Mouse (Mus musculus) spleen, adult 2 months (tissue): ENCODE measurements around the gene Fbxo31. TPM values are rescaled to one million over a fixed set of nuclear protein-coding genes. Genes with fewer than 3 reads are reported as not detected.

Experiments
- DNase-seq, 2 experiments: peaks; one replicate each; pipeline versions ENCODE4 v3.0.0 to v3.0.0-alpha.2; 2012 to 2021; ENCODE audit warnings: low spot score in 2 of 2, low read depth in 1 of 2
- H3K27ac ChIP-seq: fragments of 200-500 bp; 2 replicates; pipeline ENCODE4 v1.5.1; 2012; ENCODE audit warnings: low read length, inconsistent platforms; ENCODE audit not compliant: insufficient read depth
- H3K27me3 ChIP-seq: fragments of 200-500 bp; 2 replicates; pipeline ENCODE4 v1.6.1; 2012; ENCODE audit warnings: mild to moderate bottlenecking, moderate library complexity, low read length, inconsistent platforms; ENCODE audit not compliant: control insufficient read depth, insufficient read depth
- H3K36me3 ChIP-seq: fragments of 200-500 bp; 2 replicates; pipeline ENCODE4 v1.6.1; 2012; ENCODE audit warnings: mild to moderate bottlenecking, low read length, inconsistent platforms; ENCODE audit not compliant: control insufficient read depth, insufficient read depth
- H3K4me1 ChIP-seq: fragments of 200-500 bp; 2 replicates; pipeline ENCODE4 v1.6.1; 2011; ENCODE audit warnings: inconsistent platforms; ENCODE audit not compliant: control insufficient read depth, insufficient read depth, insufficient read length
- H3K4me3 ChIP-seq: fragments of 200-500 bp; 2 replicates; pipeline ENCODE4 v1.5.1; 2011; ENCODE audit warnings: mild to moderate bottlenecking, inconsistent platforms; ENCODE audit not compliant: insufficient read depth, insufficient read length; ENCODE audit errors: extremely low read depth
- CTCF ChIP-seq: fragments of 200-500 bp; IDR thresholded peaks from 2 replicates; pipeline ENCODE4 v1.5.1; 2011; ENCODE audit warnings: mild to moderate bottlenecking, inconsistent platforms; ENCODE audit not compliant: insufficient read depth, insufficient read length, insufficient replicate concordance; ENCODE audit errors: extremely low read depth
- POLR2A ChIP-seq: fragments of 200-500 bp; IDR thresholded peaks from 2 replicates; pipeline ENCODE4 v1.6.1; 2011; ENCODE audit warnings: low read depth, low read length, inconsistent platforms
- WGBS: fragments of 180-500 bp; shearing (Covaris S2); methylation state at CpG from one replicate; pipeline ENCODE4 v1.1.7; 2018; 5-methylcytosine and 5-hydroxymethylcytosine counted together
- polyA plus RNA-seq: library from polyadenylated mRNA; depleted of rRNA; stranded (reverse); fragments of >200 nt; gene quantifications from 2 replicates; pipeline ENCODE4 v1.2.3, GENCODE M21; 2012

The Fbxo31 gene
- polyA plus RNA-seq, 1 experiment, result 22.5 TPM

DNA sequence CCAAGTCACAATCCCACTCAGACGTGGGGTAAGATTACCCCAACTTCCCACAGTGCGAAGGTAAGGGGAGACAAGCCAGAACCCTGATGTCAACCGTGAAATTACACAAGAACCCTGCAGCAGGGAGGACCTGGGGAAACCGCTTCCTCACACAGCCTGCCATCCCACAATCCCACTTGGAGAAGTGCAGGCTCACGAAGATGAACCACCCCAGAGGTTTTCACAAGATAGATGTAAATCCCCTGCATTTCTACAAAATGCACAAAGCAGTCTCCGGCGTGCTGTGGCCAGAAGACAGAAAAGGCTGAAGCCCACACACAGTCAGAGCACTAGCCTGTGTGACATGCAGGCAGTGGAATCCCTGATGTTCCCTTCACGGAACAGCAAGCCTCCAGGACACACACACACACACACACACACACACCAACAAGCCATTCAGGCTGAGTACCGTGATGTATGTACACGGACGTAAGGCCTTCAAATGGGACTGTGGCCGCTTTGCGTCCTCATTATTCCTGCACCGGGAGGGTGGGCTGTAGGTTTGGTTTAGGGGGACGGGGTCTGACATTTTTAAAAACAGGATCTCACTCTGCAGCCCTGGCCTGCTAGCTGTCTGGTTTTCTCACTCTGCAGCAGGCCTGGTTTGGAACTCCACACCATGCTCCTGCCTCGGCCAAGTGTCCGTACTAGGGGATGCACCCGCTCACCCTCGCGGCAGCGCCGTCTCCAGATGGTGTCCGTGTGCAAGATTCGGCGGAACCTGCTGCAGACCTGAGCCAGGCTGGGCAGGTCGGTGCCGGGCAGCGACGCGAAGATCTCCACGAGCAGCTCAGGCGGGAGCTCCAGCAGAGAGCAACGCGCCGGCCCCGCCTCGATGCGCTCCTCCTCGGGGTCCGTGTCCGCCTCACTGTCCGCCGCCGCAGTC lies 593 bp downstream of the Fbxo31 start:
- Histone ChIP-seq H3K27me3 (no peaks in the 10 kb centered on the region), H3K27ac (peak overlapping the region; percentile 31; the same call in 1 of the 2 replicates), H3K36me3 (no peaks in the 10 kb centered on the region), H3K4me1 (peaks cover 10% of the 10 kb centered on the region; the same call in 1 of the 2 replicates), H3K4me3 (peak overlapping the region; percentile 75)
- no peak for DNase-seq
- no peak for TF ChIP-seq POLR2A
- no peak for TF ChIP-seq CTCF
- WGBS, result 2% methylated on average over 43 of the region's 44 CpGs

DNA sequence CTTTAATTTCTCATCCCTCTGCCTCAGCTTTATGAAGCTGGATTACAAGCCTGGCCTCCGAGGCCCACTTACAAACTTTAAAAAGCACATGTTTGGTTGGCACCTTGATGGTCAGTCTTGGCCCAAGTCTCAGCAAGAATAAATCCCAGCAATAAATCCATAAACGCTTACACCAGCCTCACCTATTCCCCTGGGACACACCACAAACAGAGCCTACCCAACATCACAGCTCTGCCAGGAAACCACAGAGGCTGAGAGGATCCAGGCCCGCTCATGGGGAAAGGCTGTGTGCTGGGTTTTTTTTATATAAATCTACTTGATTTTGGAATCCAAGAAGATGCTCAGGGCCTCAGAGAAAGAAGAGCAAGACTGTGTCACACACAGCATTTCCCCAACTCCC lies 2.9 kb downstream of the Fbxo31 start:
- H3K4me1 ChIP-seq, result peaks cover 10% of the 10 kb centered on the region; the same call in 1 of the 2 replicates
- DNase-seq, result no peak
- no peaks in the 10 kb centered on the region for H3K27me3 ChIP-seq
- H3K27ac ChIP-seq, result no peak overlapping the region
- 59% methylated on average over 3 of the region's 3 CpGs for WGBS
- TF ChIP-seq POLR2A (no peak), CTCF (no peak)
- H3K36me3 ChIP-seq, result no peaks in the 10 kb centered on the region
- H3K4me3 ChIP-seq, result no peak overlapping the region

DNA sequence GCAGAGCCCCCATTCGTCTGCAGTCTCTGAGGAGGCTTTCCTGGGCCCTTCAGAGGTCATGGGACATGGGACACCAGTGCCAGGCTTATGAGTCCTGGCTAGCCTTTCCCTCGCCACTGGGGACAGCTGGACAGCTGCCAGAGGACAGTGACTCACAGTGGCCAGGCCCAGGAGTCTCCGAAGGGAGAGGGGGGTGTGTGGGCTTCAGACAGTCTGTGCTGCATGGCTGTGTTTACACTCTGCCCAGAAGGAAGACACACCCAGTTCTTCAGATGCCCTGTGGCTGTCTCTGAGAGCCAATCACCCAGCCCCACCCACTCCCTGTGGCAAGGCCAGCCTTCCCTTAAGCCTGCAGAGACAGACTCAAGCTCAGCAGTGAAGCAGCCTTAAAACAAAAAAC lies 5.3 kb downstream of the Fbxo31 start:
- H3K36me3 ChIP-seq, result no peaks in the 10 kb centered on the region
- no peak overlapping the region for H3K4me3 ChIP-seq
- H3K27me3 ChIP-seq, result no peaks in the 10 kb centered on the region
- TF ChIP-seq POLR2A (no peak), CTCF (no peak)
- no peak overlapping the region for H3K27ac ChIP-seq
- H3K4me1 ChIP-seq, result peaks cover 10% of the 10 kb centered on the region; the same call in 1 of the 2 replicates
- DNase-seq, result no peak
- 71% methylated on average over 3 of the region's 3 CpGs for WGBS

DNA sequence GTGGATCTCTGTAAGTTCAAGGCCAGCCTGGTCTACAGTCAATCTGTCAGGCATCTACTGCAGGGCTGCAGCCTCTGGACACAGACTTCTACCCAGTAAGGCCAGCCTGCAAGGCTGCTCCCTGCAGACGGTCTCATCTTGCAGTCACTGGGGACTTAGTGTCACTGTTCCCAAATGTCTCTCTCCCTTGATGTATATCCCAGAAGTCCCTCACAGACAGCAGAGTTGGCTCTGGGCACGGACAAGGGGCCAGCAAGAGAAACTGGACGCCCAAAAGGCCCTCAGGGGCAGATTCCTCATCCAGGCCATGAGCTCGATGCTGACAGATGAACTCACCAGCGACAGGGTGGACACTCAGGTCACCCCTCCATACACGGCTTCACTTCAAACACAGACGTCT lies 6.5 kb downstream of the Fbxo31 start:
- Histone ChIP-seq H3K27me3 (no peaks in the 10 kb centered on the region), H3K36me3 (no peaks in the 10 kb centered on the region), H3K4me1 (peaks cover 4% of the 10 kb centered on the region; the same call in 1 of the 2 replicates), H3K4me3 (no peak overlapping the region), H3K27ac (no peak overlapping the region)
- WGBS, result 93% methylated on average over 7 of the region's 7 CpGs
- no peak for DNase-seq
- no peak for TF ChIP-seq CTCF
- TF ChIP-seq POLR2A, result no peak

DNA sequence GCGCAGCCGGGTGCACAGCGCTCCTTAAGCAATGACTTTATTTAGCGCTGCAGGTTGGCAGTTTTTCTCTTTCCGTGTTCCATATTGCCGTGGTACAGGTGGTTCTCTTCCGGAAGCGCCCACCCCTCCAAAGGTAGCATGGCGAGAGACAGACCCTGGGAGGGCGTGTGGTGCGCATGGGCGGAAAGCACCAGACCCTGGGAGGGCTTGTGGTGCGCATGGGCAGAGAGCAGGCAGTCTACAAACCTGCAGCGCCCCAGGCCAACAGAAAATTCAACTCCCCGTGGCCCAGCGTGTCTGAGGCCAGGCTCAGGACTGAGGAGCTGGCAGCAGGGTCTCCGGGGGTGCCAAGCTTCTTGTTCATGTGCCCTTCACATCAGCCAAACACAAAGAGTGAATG lies 7.8 kb downstream of the Fbxo31 start:
- Histone ChIP-seq H3K27ac (no peak overlapping the region), H3K27me3 (no peaks in the 10 kb centered on the region), H3K4me3 (no peak overlapping the region), H3K4me1 (no peaks in the 10 kb centered on the region), H3K36me3 (no peaks in the 10 kb centered on the region)
- no peak for DNase-seq
- TF ChIP-seq CTCF (no peak), POLR2A (no peak)
- 84% methylated on average over 17 of the region's 17 CpGs for WGBS

DNA sequence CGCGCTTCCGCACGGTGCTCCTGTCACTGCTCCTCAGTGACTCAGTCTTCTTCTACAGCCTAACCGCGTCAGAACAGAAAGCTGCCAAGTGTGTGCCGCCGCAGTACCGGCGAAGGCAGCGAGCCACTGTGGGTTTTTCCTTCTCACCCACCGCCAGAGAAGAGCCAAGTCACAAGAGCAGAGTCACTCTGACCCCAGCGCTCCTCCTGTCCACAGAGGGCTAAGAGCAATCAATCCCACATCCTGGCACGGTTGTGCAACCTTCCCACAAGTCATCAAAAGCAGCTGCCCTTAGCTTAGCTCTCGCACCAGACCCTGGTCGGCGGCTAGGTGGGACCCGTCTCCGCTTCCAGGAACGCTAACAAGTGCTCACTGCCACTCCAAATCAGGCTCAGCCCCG lies 8.3 kb downstream of the Fbxo31 start:
- no peaks in the 10 kb centered on the region for H3K27me3 ChIP-seq
- WGBS, result 65% methylated on average over 21 of the region's 21 CpGs
- H3K4me3 ChIP-seq, result no peak overlapping the region
- TF ChIP-seq CTCF (no peak), POLR2A (no peak)
- no peaks in the 10 kb centered on the region for H3K36me3 ChIP-seq
- DNase-seq, result no peak
- H3K27ac ChIP-seq, result no peak overlapping the region
- H3K4me1 ChIP-seq, result no peaks in the 10 kb centered on the region

DNA sequence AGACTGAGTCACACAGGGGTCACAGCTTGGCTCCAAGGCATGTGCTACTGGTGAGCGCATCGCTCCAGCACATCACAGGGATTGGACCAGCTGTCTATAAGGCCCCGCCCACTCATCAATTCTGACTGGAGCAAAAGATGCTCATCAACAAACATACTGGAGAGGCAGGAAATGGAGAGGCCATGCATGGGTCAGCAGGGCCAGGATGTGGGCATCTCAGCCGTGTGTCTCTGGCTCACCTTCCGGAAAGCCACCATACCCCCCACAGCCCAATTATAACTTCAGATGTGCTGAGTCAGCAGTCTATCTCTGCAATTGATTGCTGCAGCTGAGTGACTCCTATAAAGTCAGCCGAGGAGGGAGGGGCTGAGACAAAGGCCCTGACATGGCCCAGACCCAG lies 10.3 kb downstream of the Fbxo31 start:
- WGBS, result 74% methylated on average over 6 of the region's 6 CpGs
- no peak for DNase-seq
- TF ChIP-seq POLR2A (no peak), CTCF (no peak)
- H3K4me1 ChIP-seq, result no peaks in the 10 kb centered on the region
- H3K4me3 ChIP-seq, result no peak overlapping the region
- no peak overlapping the region for H3K27ac ChIP-seq
- H3K27me3 ChIP-seq, result no peaks in the 10 kb centered on the region
- peaks cover 2% of the 10 kb centered on the region; the same call in 1 of the 2 replicates for H3K36me3 ChIP-seq
